Mouse (Mus musculus): ENCODE results near the gene Defb36. TPM values are rescaled to one million over a fixed set of nuclear protein-coding genes. Genes with fewer than 3 reads are reported as not detected.

Gene Defb36
- not detected for polyA plus RNA-seq (2017; shearing (Covaris generic))

GRCm38 (mm10) chr2:152604057-152604456 is at the start of gene Defb36:
Defb36 (plus strand) TSS chr2:152604327.

GRCm38 (mm10) chr2:152569038-152569437 is 35.1 kb upstream of the Defb36 start, which contains the start of gene Gm17416:
Gm17416 (plus strand) TSS chr2:152569338.

GRCm38 (mm10) chr2:152572114-152572794 is 31.9 kb upstream of the Defb36 start, which contains the start of gene Defb21:
Defb21 (plus strand) TSS chr2:152572744.

GRCm38 (mm10) chr2:152580107-152580506 is 24.0 kb upstream of the Defb36 start, which contains the start of gene Defb19:
Defb19 (minus strand) TSS chr2:152580312.

GRCm38 (mm10) chr2:152599299-152599698 is 4.8 kb upstream of the Defb36 start, which contains the start of gene Defb45:
Defb45 (minus strand) TSS chr2:152599399.

GRCm38 (mm10) chr2:152622953-152623352 is 18.8 kb downstream of the Defb36 start, which contains the start of gene Defb25:
Defb25 (minus strand) TSS chr2:152623053.

GRCm38 (mm10) chr2:152626774-152627591 is 22.9 kb downstream of the Defb36 start, which contains the start of gene Rem1:
Rem1 (plus strand) TSS chr2:152626951.

Other genes starting within 250 kb of the Defb36 start
- not detected for gene Nrsn2, start 227.7 kb upstream of the Defb36 start, polyA plus RNA-seq (2017; shearing (Covaris generic))
- gene Sox12, start 206.3 kb upstream of the Defb36 start, polyA plus RNA-seq (2017; shearing (Covaris generic)) = 1 to 10 TPM in 1 of 2 experiments, under 1 TPM in 1; 0.32 to 1.6 TPM
- 1 to 10 TPM; 2.8 TPM for gene Zcchc3, start 189.3 kb upstream of the Defb36 start, polyA plus RNA-seq (2017; shearing (Covaris generic))
- under 1 TPM in 1 of 2 experiments, not detected in 1; 0.21 TPM for gene 6820408C15Rik, start 188.7 kb upstream of the Defb36 start, polyA plus RNA-seq (2017; shearing (Covaris generic))
- gene Defb23, start 139.7 kb upstream of the Defb36 start, polyA plus RNA-seq (2017; shearing (Covaris generic)) = not detected
- not detected for gene Defb20, start 127.3 kb upstream of the Defb36 start, polyA plus RNA-seq (2017; shearing (Covaris generic))
- not detected for gene Defb22, start 114.2 kb upstream of the Defb36 start, polyA plus RNA-seq (2017; shearing (Covaris generic))
- not detected for gene Defb26, start 92.6 kb upstream of the Defb36 start, polyA plus RNA-seq (2017; shearing (Covaris generic))
- gene Defb28, start 86.1 kb upstream of the Defb36 start, polyA plus RNA-seq (2017; shearing (Covaris generic)) = not detected
- gene Defb29, start 64.2 kb upstream of the Defb36 start, polyA plus RNA-seq (2017; shearing (Covaris generic)) = not detected
- gene Gm17416, start 35.0 kb upstream of the Defb36 start, polyA plus RNA-seq (2017; shearing (Covaris generic)) = not detected
- gene Defb21, start 31.6 kb upstream of the Defb36 start, polyA plus RNA-seq (2017; shearing (Covaris generic)) = not detected
- gene Defb19, start 24.0 kb upstream of the Defb36 start, polyA plus RNA-seq (2017; shearing (Covaris generic)) = not detected
- not detected for gene Defb45, start 4.9 kb upstream of the Defb36 start, polyA plus RNA-seq (2017; shearing (Covaris generic))
- not detected for gene Defb25, start 18.7 kb downstream of the Defb36 start, polyA plus RNA-seq (2017; shearing (Covaris generic))
- gene Rem1, start 22.6 kb downstream of the Defb36 start, polyA plus RNA-seq (2017; shearing (Covaris generic)) = not detected
- gene H13, start 65.1 kb downstream of the Defb36 start, polyA plus RNA-seq (2017; shearing (Covaris generic)) = 100 to 1,000 TPM; 190 to 281 TPM
- gene Mcts2, start 82.7 kb downstream of the Defb36 start, polyA plus RNA-seq (2017; shearing (Covaris generic)) = 1 to 10 TPM; 3.7 to 5.9 TPM
- 1 to 10 TPM in 1 of 2 experiments, not detected in 1; 1.3 TPM for gene Id1, start 131.9 kb downstream of the Defb36 start, polyA plus RNA-seq (2017; shearing (Covaris generic))
- under 1 TPM in 1 of 2 experiments, not detected in 1; 0.97 TPM for gene Cox4i2, start 149.8 kb downstream of the Defb36 start, polyA plus RNA-seq (2017; shearing (Covaris generic))
- gene Bcl2l1, start 227.4 kb downstream of the Defb36 start, polyA plus RNA-seq (2017; shearing (Covaris generic)) = 10 to 100 TPM; 53.8 to 70.8 TPM
- gene Tpx2, start 243.6 kb downstream of the Defb36 start, polyA plus RNA-seq (2017; shearing (Covaris generic)) = 10 to 100 TPM; 12.5 to 18.7 TPM

Data from activated CD4-positive, CD25-positive, alpha-beta regulatory T cell (primary cell).